Mouse (Mus musculus) heart, embryonic 11.5 days (tissue): Measurements from ENCODE around the gene Tspan10. TPM values are rescaled to one million over a fixed set of nuclear protein-coding genes. Genes with fewer than 3 reads are reported as not detected.

ENCODE experiments used
- ATAC-seq: fragments of 200-750 bp; cut with Nextera tagmentation; replicated peaks from 2 replicates; pipeline ENCODE4 v1.8.0; 2017; ENCODE audit warnings: moderate library complexity; ENCODE audit not compliant: insufficient number of reproducible peaks, low FRiP score, low TSS enrichment
- H3K27ac ChIP-seq: fragments of 300-500 bp; sonication (generic); 2 replicates; pipeline ENCODE4 v1.5.1; 2014; ENCODE audit warnings: mild to moderate bottlenecking, low read depth, low read length
- H3K27me3 ChIP-seq: fragments of 300-500 bp; sonication (generic); 2 replicates; pipeline ENCODE4 v1.6.1; 2014; ENCODE audit warnings: mild to moderate bottlenecking, low read length, mixed read lengths; ENCODE audit not compliant: control insufficient read depth, insufficient read depth
- H3K36me3 ChIP-seq: fragments of 300-500 bp; sonication (generic); 2 replicates; pipeline ENCODE4 v1.6.1; 2014; ENCODE audit warnings: mild to moderate bottlenecking, low read length, moderate library complexity, mixed read lengths; ENCODE audit not compliant: control insufficient read depth, insufficient read depth
- H3K4me1 ChIP-seq: fragments of 300-500 bp; sonication (generic); 2 replicates; pipeline ENCODE4 v1.6.1; 2014; ENCODE audit warnings: low read length; ENCODE audit not compliant: control insufficient read depth, insufficient read depth
- H3K4me2 ChIP-seq: fragments of 300-500 bp; sonication (generic); 2 replicates; pipeline ENCODE4 v1.6.1; 2014; ENCODE audit warnings: mild to moderate bottlenecking, moderate library complexity
- H3K4me3 ChIP-seq: fragments of 300-500 bp; sonication (generic); 2 replicates; pipeline ENCODE4 v1.5.1; 2014; ENCODE audit warnings: low read depth, low read length
- H3K9ac ChIP-seq: fragments of 300-500 bp; sonication (generic); 2 replicates; pipeline ENCODE4 v1.6.1; 2014; ENCODE audit warnings: mild to moderate bottlenecking, low read depth, low read length, moderate library complexity
- H3K9me3 ChIP-seq: fragments of 300-500 bp; sonication (generic); replicated peaks from 2 replicates; pipeline ENCODE4 v1.6.1; 2016; ENCODE audit warnings: low read length; ENCODE audit not compliant: control insufficient read depth
- WGBS: fragments of 180-500 bp; shearing (Covaris S2); extraction: QIAGEN DNeasy Blood & Tissue Kit; methylation state at CpG from one replicate; pipeline ENCODE4 v1.1.7; 2014; ENCODE audit not compliant: insufficient replicate concordance; 5-methylcytosine and 5-hydroxymethylcytosine counted together
- polyA plus RNA-seq: library from polyadenylated mRNA; unstranded; fragments of >200 nt; fragmentation: Nextera tagmentation; extraction: Ambion mirVana; gene quantifications from 2 replicates; pipeline ENCODE4 v1.2.1, GENCODE M21; 2014

The Tspan10 gene
- polyA plus RNA-seq, 1 experiment from 2014 or later = not detected

- WGBS = 32% methylated on average over 3 of the region's 3 CpGs
- peaks cover 26% of the 10 kb centered on the region for H3K36me3 ChIP-seq
- H3K9me3 ChIP-seq = no peaks in the 10 kb centered on the region
- H3K27ac ChIP-seq = peak overlapping the region; percentile 86
- no peak for ATAC-seq
- H3K9ac ChIP-seq = peak overlapping the region; percentile 84
- H3K4me3 ChIP-seq = peak overlapping the region; percentile 91
- peak overlapping the region; percentile 93 for H3K4me2 ChIP-seq
- peaks cover 20% of the 10 kb centered on the region for H3K4me1 ChIP-seq
- no peaks in the 10 kb centered on the region for H3K27me3 ChIP-seq
Observed at GRCm38 (mm10) chr11:120492878-120493203, 50.4 kb downstream of the Tspan10 start.

GRCm38 (mm10) chr11:120493351-120493750, 50.9 kb downstream of the Tspan10 start:
- ATAC-seq = no peak
- Histone ChIP-seq H3K9me3 (no peaks in the 10 kb centered on the region), H3K27ac (no peak overlapping the region)

GRCm38 (mm10) chr11:120493911-120494310, 51.5 kb downstream of the Tspan10 start:
- peaks cover 20% of the 10 kb centered on the region for H3K36me3 ChIP-seq
- H3K4me1 ChIP-seq = peaks cover 20% of the 10 kb centered on the region
- no peak for ATAC-seq
- H3K9me3 ChIP-seq = no peaks in the 10 kb centered on the region
- H3K9ac ChIP-seq = no peak overlapping the region
- WGBS = 88% methylated on average over 3 of the region's 3 CpGs
- no peaks in the 10 kb centered on the region for H3K27me3 ChIP-seq
- H3K27ac ChIP-seq = no peak overlapping the region
- H3K4me2 ChIP-seq = no peak overlapping the region
- H3K4me3 ChIP-seq = no peak overlapping the region

More at GRCm38 (mm10) chr11:120493351-120493750, 50.9 kb downstream of the Tspan10 start:
- WGBS = 70% methylated on average over 3 of the region's 3 CpGs
- H3K4me2 ChIP-seq = peak overlapping the region; percentile 93
- peak overlapping the region; percentile 91; the same call in 1 of the 2 replicates for H3K4me3 ChIP-seq
- no peaks in the 10 kb centered on the region for H3K27me3 ChIP-seq
- H3K36me3 ChIP-seq = peaks cover 21% of the 10 kb centered on the region
- peak overlapping the region; percentile 84; the same call in 1 of the 2 replicates for H3K9ac ChIP-seq
- peaks cover 20% of the 10 kb centered on the region for H3K4me1 ChIP-seq

Other genes starting within 250 kb of the Tspan10 start
- gene Bahcc1, start 209.7 kb upstream of the Tspan10 start, polyA plus RNA-seq = 7.0 and 9.1 TPM in 2 replicates
- gene Actg1, start 94.1 kb upstream of the Tspan10 start, polyA plus RNA-seq = 1,448 and 1,508 TPM in 2 replicates
- 0.57 TPM in 1 of 2 replicates, not detected in the other for gene Fscn2, start 81.1 kb upstream of the Tspan10 start, polyA plus RNA-seq
- 24.2 and 29.6 TPM in 2 replicates for gene Faap100, start 63.9 kb upstream of the Tspan10 start, polyA plus RNA-seq
- 31.0 and 36.7 TPM in 2 replicates for gene Nploc4, start 4.9 kb upstream of the Tspan10 start, polyA plus RNA-seq
- 0.24 TPM in 1 of 2 replicates, not detected in the other for gene Pde6g, start 10.9 kb downstream of the Tspan10 start, polyA plus RNA-seq
- 16.9 and 19.6 TPM in 2 replicates for gene Oxld1, start 15.4 kb downstream of the Tspan10 start, polyA plus RNA-seq
- gene Ccdc137, start 15.5 kb downstream of the Tspan10 start, polyA plus RNA-seq = 21.3 and 27.5 TPM in 2 replicates
- gene Arl16, start 25.0 kb downstream of the Tspan10 start, polyA plus RNA-seq = 43.6 and 48.4 TPM in 2 replicates
- gene Mrpl12, start 42.0 kb downstream of the Tspan10 start, polyA plus RNA-seq = 222 and 232 TPM in 2 replicates
- gene Slc25a10, start 49.2 kb downstream of the Tspan10 start, polyA plus RNA-seq = 44.2 and 48.3 TPM in 2 replicates
- 1.5 and 1.8 TPM in 2 replicates for gene Gcgr, start 88.1 kb downstream of the Tspan10 start, polyA plus RNA-seq
- 157 and 168 TPM in 2 replicates for gene Mcrip1, start 107.1 kb downstream of the Tspan10 start, polyA plus RNA-seq
- gene Ppp1r27, start 108.5 kb downstream of the Tspan10 start, polyA plus RNA-seq = not detected in 2 replicates
- gene P4hb, start 130.6 kb downstream of the Tspan10 start, polyA plus RNA-seq = 506 and 569 TPM in 2 replicates
- 468 and 477 TPM in 2 replicates for gene Arhgdia, start 139.0 kb downstream of the Tspan10 start, polyA plus RNA-seq
- gene Alyref, start 155.7 kb downstream of the Tspan10 start, polyA plus RNA-seq = 333 and 334 TPM in 2 replicates
- 200 and 201 TPM in 2 replicates for gene Anapc11, start 155.8 kb downstream of the Tspan10 start, polyA plus RNA-seq
- 8.8 and 9.1 TPM in 2 replicates for gene Npb, start 165.8 kb downstream of the Tspan10 start, polyA plus RNA-seq
- 79.2 and 79.9 TPM in 2 replicates for gene Pcyt2, start 175.3 kb downstream of the Tspan10 start, polyA plus RNA-seq
- 18.8 and 22.5 TPM in 2 replicates for gene Sirt7, start 182.6 kb downstream of the Tspan10 start, polyA plus RNA-seq
- 19.4 and 20.2 TPM in 2 replicates for gene Mafg, start 191.0 kb downstream of the Tspan10 start, polyA plus RNA-seq
- 22.8 and 24.9 TPM in 2 replicates for gene Pycr1, start 201.1 kb downstream of the Tspan10 start, polyA plus RNA-seq
- 8.1 and 12.3 TPM in 2 replicates for gene Myadml2, start 205.5 kb downstream of the Tspan10 start, polyA plus RNA-seq
- 1.4 and 1.5 TPM in 2 replicates for gene Notum, start 218.5 kb downstream of the Tspan10 start, polyA plus RNA-seq
- 93.9 and 103 TPM in 2 replicates for gene Aspscr1, start 230.3 kb downstream of the Tspan10 start, polyA plus RNA-seq